Mouse (Mus musculus): ENCODE data around the gene Bptf. TPM values are rescaled to one million over a fixed set of nuclear protein-coding genes. Genes with fewer than 3 reads are reported as not detected.
A peak's percentile ranks its signal among the peaks of the same experiment; 100 is the strongest.
"Not testable (repeated sequence)": the region's sequence is repeated elsewhere in the genome, so short reads cannot be mapped to it uniquely, and the experiment has no call there.

Gene Bptf
- total RNA-seq, 2 experiments from 2014 or later = 56.4 to 71.3 TPM

GRCm38 (mm10) chr11:107064590-107064989 lies 67.3 kb downstream of the Bptf start:
- intact Hi-C loops (cut with DNase I) = no loop called here
- no peak for DNase-seq (ENCODE audit: low spot score in 2 of 2)

DNA sequence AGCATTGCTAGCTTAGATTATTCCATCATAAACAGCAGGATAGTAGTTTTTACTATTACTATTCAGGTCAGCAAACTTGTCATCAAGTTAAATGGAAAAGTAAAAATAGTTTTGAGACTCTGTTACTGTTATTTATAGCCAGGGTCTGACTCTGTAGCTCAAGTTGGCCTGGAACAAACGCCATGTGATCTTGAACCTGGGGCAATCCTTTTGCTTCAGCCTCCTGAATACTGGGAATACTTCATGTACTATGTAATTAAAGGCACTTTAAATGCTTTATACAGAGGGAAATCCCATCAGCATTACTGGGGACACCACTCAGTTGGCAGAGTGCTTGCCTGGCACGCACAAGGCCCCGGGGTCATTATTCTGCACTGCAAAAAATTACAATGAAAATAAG lies 68.9 kb downstream of the Bptf start:
- intact Hi-C loops (cut with DNase I) = no loop called here

DNA sequence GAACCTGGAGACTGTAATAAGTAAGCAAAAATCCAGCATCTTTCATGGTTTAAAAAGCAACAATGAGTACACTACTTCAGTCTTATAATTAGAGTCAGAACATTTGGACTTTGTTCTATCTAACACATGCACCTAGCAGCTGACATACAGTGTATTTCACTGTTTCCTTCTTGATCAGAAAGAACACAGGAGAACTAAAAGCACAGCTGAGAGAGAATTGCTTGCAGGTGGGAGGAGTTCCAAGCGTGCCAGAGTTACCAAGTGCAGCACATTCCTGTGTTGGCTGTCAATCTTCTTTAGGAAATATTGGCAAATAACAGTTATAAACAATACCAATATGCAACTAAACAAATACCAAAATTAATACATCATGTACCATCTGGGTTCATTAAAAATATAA lies 71.0 kb downstream of the Bptf start:
- intact Hi-C loops (cut with DNase I) = no loop called here
- no peak for DNase-seq (ENCODE audit: low spot score in 2 of 2)

More for the DNA sequence above, 68.9 kb downstream of the Bptf start:
- no peak for DNase-seq (ENCODE audit: low spot score in 2 of 2)

- DNase-seq (ENCODE audit: low spot score in 2 of 2); intact Hi-C loops (cut with DNase I): not testable (repeated sequence)
Measured at GRCm38 (mm10) chr11:107059634-107060033, 72.3 kb downstream of the Bptf start.

- intact Hi-C loops (cut with DNase I) = no loop called here
- DNase-seq (ENCODE audit: low spot score in 2 of 2) = no peak
Measured at GRCm38 (mm10) chr11:107057391-107057790, 74.5 kb downstream of the Bptf start.

GRCm38 (mm10) chr11:107054870-107055269 lies 77.1 kb downstream of the Bptf start:
- intact Hi-C loops (cut with DNase I) = no loop called here
- DNase-seq (ENCODE audit: low spot score in 2 of 2) = no peak

DNA sequence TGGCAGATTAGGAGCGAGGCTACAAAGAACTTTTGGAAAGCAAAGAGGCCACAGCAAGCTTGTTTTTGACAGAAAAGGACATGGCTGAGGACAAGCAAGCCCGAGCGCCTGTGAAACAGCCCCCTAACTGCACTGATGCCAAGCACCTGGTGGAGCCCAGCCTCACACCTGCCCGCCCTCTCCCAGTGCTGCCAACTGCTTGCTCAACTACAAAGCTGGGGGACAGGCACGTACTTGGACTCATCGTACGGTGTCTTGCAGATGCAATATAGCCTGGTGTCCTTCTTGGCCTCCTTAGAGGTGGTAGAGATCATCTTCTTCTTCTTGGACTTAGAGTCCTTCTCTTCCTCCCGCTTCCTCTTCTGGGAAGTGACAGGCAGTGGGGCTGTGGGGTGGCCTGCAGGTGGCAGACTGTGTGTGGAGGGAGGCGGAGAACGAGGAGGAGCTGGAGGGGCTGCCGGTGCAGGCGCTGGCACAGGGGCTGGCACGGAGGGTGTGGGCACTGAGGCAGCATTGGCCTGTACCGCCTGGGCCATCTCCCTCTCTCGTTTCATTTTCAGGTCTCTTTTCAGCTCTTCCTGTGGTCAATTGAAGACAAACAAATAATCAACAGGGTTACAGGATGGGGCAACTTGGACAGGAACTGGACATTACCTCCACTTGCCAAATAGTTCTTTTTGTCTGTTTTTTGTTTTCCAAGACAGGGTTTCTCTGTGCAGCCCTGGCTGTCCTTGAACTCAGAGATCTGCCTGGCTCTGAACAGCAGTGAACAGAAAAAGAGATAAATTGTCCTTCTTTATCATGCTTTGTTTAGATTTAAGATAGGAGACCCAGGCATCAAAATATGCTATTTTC lies 84.9 kb downstream of the Bptf start:
- intact Hi-C loops (cut with DNase I) = no loop called here
- no peak for DNase-seq (ENCODE audit: low spot score in 2 of 2)

DNA sequence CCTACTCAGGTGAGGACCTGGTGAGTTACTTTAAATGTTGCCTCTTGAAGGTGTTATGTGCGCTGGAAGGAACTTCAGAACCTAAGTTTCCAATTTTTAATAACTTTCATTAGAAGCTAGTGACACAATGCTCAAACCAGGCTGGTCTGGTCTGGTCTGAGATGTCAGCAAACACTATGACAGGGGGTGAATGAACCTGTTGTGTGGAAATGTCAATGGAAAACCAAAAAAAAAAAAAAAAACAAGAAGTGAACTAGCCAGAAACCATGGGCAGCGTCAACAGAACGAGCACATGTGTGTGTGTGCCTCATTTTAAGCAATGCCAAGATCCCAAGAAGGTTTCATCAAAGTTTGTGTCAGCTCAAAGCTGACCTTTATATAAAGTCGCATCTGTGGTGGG lies 86.4 kb downstream of the Bptf start:
- intact Hi-C loops (cut with DNase I) = no loop called here
- no peak for DNase-seq (ENCODE audit: low spot score in 2 of 2)

DNA sequence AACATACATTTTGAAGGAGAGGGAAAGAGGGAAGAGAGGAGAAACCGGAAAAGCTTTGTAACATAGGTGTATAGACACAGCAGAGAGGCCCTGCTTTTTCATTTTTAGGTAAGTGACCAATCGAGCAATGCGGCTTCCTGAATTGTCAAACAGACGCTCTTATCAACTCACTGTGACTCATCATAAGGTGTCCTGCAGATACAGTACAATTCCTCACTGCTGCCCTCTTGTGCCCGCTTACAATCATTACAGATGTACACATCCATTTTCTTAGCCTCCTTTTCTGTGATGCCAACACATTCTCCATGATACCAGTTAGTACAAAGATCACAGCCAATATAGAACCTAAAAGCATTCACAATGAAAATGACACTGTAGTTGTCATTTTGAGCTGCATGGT lies 87.6 kb downstream of the Bptf start:
- peak; percentile 60 to 70 for DNase-seq (ENCODE audit: low spot score in 2 of 2)
- intact Hi-C loops (cut with DNase I) = no loop called here

- intact Hi-C loops (cut with DNase I) = no loop called here
Measured at GRCm38 (mm10) chr11:107043361-107043760, 88.6 kb downstream of the Bptf start.

DNA sequence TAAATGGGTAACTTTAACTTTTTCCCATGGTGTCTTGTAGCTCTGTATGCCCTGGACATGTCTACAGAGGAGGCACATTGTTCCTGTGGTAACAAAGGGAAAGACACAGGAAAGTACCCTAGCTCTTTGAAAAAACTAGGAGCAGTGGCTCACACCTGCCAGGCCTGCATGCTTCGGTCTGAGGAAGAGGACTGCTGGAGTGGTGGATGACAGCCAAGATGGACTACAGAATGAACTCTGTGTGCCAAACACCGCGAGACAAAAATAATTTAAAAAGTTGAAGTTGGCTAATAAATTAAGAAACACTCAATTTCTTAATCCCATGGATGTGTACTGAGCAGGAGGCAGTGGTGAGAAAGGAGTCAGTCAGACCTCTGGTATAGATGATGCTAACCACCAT lies 90.5 kb downstream of the Bptf start:
- no peak for DNase-seq (ENCODE audit: low spot score in 2 of 2)
- intact Hi-C loops (cut with DNase I) = no loop called here

More at GRCm38 (mm10) chr11:107043361-107043760, 88.6 kb downstream of the Bptf start:
- no peak for DNase-seq (ENCODE audit: low spot score in 2 of 2)

GRCm38 (mm10) chr11:107039417-107039816 lies 92.5 kb downstream of the Bptf start:
- intact Hi-C loops (cut with DNase I) = no loop called here
- DNase-seq (ENCODE audit: low spot score in 2 of 2) = no peak

DNA sequence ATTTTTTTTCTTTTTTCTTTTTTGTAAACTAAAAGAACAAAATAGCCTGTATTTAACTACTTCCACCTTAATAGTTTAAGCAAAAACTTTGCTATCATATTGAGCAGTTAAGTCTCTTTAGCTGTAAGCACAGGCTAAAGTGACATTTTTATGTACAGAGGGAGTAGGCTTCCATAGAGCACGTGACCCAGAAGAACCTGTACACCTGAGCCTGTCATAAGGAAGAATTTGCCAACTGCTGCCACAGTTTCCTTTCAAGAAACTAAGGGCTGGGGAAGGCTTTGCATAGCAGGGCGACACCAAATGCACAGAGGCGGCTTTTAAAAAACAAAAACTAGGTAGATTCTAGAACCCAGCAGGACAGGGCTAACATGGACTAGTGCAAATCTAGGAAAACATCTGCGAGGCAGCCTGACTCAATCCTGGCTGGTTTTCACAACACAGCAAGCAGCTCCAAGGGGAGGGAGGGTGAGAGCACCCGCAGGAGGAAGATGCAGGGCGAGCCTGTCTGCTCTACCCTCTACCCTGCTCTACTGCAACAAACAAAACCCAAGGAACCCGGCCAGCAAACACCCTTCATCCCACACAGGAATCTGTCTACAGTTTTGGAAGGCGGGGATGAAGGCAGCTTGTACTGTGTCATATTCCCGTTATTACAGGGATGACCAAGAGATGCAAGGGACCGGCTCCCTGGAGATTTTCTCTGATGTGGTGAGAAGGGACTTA lies 97.7 kb downstream of the Bptf start:
- intact Hi-C loops (cut with DNase I) = no loop called here
- DNase-seq (ENCODE audit: low spot score in 2 of 2) = no peak

- no peak for DNase-seq (ENCODE audit: low spot score in 2 of 2)
- intact Hi-C loops (cut with DNase I) = no loop called here
Measured at GRCm38 (mm10) chr11:107031635-107032034, 100.3 kb downstream of the Bptf start.

- intact Hi-C loops (cut with DNase I) = no loop called here
Measured at GRCm38 (mm10) chr11:107029536-107029935, 102.4 kb downstream of the Bptf start.

DNA sequence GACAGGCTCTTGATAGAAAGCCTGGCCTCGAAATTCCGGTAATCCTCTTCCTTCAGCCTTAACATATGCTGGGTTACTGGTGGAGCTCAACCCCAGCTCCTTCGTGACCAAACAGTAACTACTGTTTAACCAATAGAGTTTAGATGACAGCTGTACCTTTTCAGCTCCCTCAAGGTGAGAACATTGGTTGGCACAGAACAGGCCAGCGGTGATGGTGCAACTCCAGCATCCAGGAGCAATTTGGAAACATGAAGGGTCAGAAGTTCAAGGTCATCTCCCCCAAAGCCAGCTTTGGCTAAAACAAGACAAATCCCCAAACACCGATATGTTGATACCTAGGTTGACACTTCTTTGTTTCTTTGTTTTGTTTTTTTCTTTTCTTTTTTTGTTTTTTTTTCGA lies 103.2 kb downstream of the Bptf start:
- no peak for DNase-seq (ENCODE audit: low spot score in 2 of 2)
- intact Hi-C loops (cut with DNase I) = no loop called here

More at GRCm38 (mm10) chr11:107029536-107029935, 102.4 kb downstream of the Bptf start:
- DNase-seq (ENCODE audit: low spot score in 2 of 2) = no peak

DNA sequence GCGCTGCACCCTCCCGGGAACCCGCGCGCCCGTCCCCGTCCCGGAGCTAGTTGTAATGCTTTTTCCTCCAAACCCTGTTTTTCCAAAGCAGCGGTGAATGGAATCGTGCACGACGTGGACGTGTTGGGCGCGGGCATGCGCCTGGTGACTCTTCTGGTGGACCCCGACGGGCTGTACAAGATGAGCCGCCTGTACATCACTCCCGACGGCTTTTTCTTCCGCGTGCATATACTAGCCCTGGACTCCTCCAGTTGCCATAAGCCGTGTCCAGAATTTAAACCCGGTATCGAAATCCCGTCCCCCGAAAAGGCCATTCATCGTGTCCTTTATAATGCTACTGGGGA lies 103.7 kb downstream of the Bptf start:
- DNase-seq (ENCODE audit: low spot score in 2 of 2) = no peak
- intact Hi-C loops (cut with DNase I) = no loop called here

DNA sequence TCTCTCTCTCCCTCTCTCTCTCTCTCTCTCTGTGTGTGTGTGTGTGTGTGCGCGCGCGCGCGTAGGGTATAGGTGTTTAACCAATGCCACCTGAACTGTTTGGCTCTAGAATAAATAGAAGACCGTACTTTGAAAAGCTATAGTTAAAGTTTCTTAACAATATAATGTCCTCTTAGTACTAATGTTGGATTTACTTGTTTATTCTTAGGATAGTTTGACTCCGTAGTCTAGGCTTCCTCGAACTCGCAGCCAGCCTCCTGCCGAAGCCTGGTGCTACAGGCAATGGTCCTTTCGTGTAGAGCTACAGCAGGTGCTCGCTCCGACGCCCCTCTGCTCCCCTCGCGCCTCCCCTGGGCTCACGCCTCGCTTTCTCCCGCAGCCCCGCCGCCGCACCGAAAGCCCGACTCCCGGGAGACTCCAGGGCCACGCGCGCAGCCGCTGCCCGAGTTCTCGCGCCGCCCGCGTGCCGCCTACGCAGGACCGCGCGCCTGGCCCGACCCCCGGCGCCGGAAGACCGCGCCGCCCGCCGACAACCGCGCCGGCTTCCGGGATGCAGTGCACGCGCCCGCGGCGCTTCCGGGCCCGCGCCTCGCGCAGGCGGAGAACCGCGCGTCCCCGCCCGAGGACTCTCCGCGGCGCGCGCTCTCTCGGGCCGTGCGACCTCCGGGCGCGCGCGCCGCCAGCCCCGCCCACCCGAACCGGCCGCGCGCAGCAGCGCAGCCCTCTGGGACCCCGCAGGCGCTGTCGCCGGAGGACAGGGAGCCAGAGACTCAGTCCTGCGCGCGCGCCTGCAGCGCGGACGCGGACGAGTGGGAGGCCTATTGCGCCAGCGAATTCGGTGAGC lies 104.3 kb downstream of the Bptf start:
- intact Hi-C loops (cut with DNase I) = no loop called here
- DNase-seq (ENCODE audit: low spot score in 2 of 2) = peak; percentile 88 to 92

GRCm38 (mm10) chr11:107026554-107027430 lies 105.1 kb downstream of the Bptf start:
- DNase-seq (ENCODE audit: low spot score in 2 of 2) = no peak

More at GRCm38 (mm10) chr11:107026554-107027430, 105.1 kb downstream of the Bptf start:
- intact Hi-C loops (cut with DNase I) = no loop called here
